Mouse (Mus musculus) forebrain, embryonic 13.5 days (tissue): ENCODE measurements around the gene Cdh4. TPM values are rescaled to one million over a fixed set of nuclear protein-coding genes. Genes with fewer than 3 reads are reported as not detected.
A peak's percentile ranks its signal among the peaks of the same experiment; 100 is the strongest.

Experiments
- ATAC-seq: fragments of 200-750 bp; cut with Nextera tagmentation; 2 replicates; pipeline ENCODE4 v1.8.0; 2017
- H3K27ac ChIP-seq: fragments of 300-500 bp; sonication (generic); 2 replicates; pipeline ENCODE4 v1.5.1; 2015; ENCODE audit warnings: inconsistent platforms, mild to moderate bottlenecking, moderate library complexity
- H3K27me3 ChIP-seq: fragments of 300-500 bp; sonication (generic); 2 replicates; pipeline ENCODE4 v1.6.1; 2015; ENCODE audit warnings: mild to moderate bottlenecking, inconsistent platforms
- H3K36me3 ChIP-seq: fragments of 300-500 bp; sonication (generic); 2 replicates; pipeline ENCODE4 v1.6.1; 2015; ENCODE audit warnings: mild to moderate bottlenecking, inconsistent platforms; ENCODE audit not compliant: poor library complexity, severe bottlenecking
- H3K4me1 ChIP-seq: fragments of 300-500 bp; sonication (generic); 2 replicates; pipeline ENCODE4 v1.6.1; 2015; ENCODE audit warnings: inconsistent platforms
- H3K4me2 ChIP-seq: fragments of 300-500 bp; sonication (generic); 2 replicates; pipeline ENCODE4 v1.6.1; 2015; ENCODE audit warnings: inconsistent platforms, mild to moderate bottlenecking, moderate library complexity
- H3K4me3 ChIP-seq: fragments of 300-500 bp; sonication (generic); 2 replicates; pipeline ENCODE4 v1.5.1; 2015; ENCODE audit warnings: mild to moderate bottlenecking, inconsistent platforms
- H3K9ac ChIP-seq: fragments of 300-500 bp; sonication (generic); 2 replicates; pipeline ENCODE4 v1.6.1; 2015; ENCODE audit warnings: mild to moderate bottlenecking, inconsistent platforms
- H3K9me3 ChIP-seq: fragments of 300-500 bp; sonication (generic); replicated peaks from 2 replicates; pipeline ENCODE4 v1.6.1; 2016; ENCODE audit warnings: inconsistent platforms
- WGBS: fragments of 180-500 bp; shearing (Covaris S2); methylation state at CpG from one replicate; pipeline ENCODE4 v1.1.7; 2015; 5-methylcytosine and 5-hydroxymethylcytosine counted together
- polyA plus RNA-seq: library from polyadenylated mRNA; unstranded; fragments of >200 nt; fragmentation: Nextera tagmentation; extraction: Ambion mirVana; gene quantifications from 2 replicates; pipeline ENCODE4 v1.2.1, GENCODE M21; 2015

Cdh4 gene
- polyA plus RNA-seq, 1 experiment from 2014 or later = 30.3 TPM

DNA sequence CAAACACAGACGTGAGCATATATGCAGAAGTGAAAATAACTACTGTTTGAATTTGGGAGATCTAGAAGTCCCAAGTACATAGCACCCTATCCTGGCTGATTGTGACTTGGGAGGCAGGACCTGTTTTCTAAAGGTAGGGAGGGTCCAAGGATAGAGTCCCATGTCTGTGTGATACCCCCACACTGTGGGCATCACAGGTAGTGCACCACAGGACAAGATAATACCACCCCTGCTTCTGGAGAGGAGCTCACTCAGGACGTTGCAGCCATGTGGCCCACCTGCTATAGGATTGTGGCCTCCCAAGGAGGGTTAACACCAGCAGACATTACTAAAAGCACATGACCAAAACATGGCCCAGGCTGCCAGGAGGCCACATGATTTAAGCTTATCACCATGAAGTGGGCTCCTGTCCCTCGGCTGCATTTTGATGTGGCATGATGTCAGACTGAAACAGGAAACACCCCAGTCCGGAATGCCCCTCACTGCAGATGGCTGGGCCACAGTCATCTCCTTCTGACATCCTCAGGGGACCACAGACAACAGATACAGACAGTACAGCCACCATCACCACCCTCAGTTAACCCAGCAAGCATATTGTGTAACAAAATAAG, 280.6 kb downstream of the Cdh4 start:
- no peak overlapping the region for H3K9ac ChIP-seq
- H3K36me3 ChIP-seq = no peaks in the 10 kb centered on the region
- WGBS = 81% methylated on average over 4 of the region's 4 CpGs
- no peak overlapping the region for H3K4me3 ChIP-seq
- 0 out of 2 replicates have a peak overlapping the region, but pooled peaks have one; percentile 3 for H3K27ac ChIP-seq
- H3K4me2 ChIP-seq = no peak overlapping the region
- 0 out of 2 replicates have a peak, but pooled peaks have one; percentile 57 for ATAC-seq
- peaks cover 12% of the 10 kb centered on the region; the same call in 1 of the 2 replicates for H3K4me1 ChIP-seq
- H3K27me3 ChIP-seq = no peaks in the 10 kb centered on the region
- H3K9me3 ChIP-seq = no peaks in the 10 kb centered on the region

DNA sequence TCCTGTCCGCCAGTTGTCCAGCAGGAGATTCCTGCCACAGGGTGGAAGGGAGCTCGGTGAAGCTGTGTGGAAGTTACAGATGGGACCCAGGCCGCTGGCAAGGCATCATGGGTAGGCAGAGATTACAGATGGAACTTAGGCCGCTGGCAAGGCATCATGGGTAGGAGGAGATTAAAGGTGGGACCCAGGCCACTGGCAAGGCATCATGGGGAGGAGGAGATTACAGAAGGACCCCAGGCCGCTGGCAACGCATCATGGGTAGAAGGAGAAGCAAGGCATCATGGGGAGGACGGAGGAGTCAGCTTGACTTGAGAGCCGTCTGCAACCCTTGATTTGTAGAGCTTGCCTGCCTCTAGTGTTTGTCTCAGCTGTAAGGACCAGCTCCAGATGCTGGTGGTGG, 281.2 kb downstream of the Cdh4 start:
- peaks cover 12% of the 10 kb centered on the region; the same call in 1 of the 2 replicates for H3K4me1 ChIP-seq
- WGBS = 91% methylated on average over 8 of the region's 8 CpGs
- no peak overlapping the region for H3K4me2 ChIP-seq
- no peak for ATAC-seq
- no peaks in the 10 kb centered on the region for H3K27me3 ChIP-seq
- H3K27ac ChIP-seq = 0 out of 2 replicates have a peak overlapping the region, but pooled peaks have one; percentile 3
- no peak overlapping the region for H3K4me3 ChIP-seq
- H3K9ac ChIP-seq = no peak overlapping the region
- H3K9me3 ChIP-seq = no peaks in the 10 kb centered on the region
- H3K36me3 ChIP-seq = no peaks in the 10 kb centered on the region

DNA sequence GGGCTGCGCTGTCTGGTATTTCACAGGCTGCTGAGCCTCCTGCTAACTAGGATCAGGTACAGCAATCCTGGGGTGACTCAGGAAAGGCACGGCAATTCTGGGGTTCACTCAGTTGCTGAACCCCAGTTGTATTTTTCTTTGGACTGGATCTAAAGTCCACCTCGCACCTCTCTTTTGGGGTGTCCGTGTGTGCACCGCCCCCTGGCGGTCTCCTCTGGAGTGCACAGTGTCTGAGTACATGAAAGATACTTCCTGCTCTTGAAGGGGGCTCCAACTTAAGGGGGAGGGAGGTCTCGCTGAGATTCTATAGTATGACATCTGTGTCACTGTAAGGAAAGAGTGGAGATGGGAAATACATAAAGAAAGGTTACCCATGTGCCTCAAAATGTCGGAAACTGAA, 286.8 kb downstream of the Cdh4 start:
- Histone ChIP-seq H3K9ac (no peak overlapping the region), H3K9me3 (no peaks in the 10 kb centered on the region), H3K4me1 (peaks cover 24% of the 10 kb centered on the region), H3K4me3 (no peak overlapping the region), H3K4me2 (no peak overlapping the region), H3K36me3 (no peaks in the 10 kb centered on the region), H3K27me3 (no peaks in the 10 kb centered on the region), H3K27ac (no peak overlapping the region)
- ATAC-seq = no peak
- WGBS = 54% methylated on average over 8 of the region's 8 CpGs

DNA sequence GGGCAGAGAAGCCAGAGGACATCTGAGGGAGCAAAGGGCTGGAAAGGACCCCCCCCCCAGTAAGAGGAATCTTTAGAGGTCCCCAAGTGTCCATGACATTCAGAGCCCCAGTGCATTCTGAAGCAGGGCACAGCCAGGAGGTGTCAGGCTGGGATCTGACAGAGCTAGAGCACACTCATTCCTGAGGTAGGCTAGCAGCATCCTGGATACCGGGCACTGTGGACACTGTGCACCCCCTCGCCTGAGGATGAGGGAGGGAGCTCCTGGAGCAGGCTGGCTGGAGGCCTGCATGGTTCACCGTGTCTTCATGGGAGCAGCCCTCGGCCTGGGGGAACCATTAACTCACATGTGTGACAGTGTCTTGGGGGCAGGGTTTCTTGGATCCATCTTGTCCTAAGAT, 287.6 kb downstream of the Cdh4 start:
- Histone ChIP-seq H3K36me3 (no peaks in the 10 kb centered on the region), H3K27ac (no peak overlapping the region), H3K9ac (no peak overlapping the region), H3K9me3 (no peaks in the 10 kb centered on the region), H3K4me1 (peaks cover 27% of the 10 kb centered on the region), H3K4me2 (no peak overlapping the region), H3K27me3 (no peaks in the 10 kb centered on the region), H3K4me3 (no peak overlapping the region)
- no peak for ATAC-seq
- 94% methylated on average over 4 of the region's 4 CpGs for WGBS

DNA sequence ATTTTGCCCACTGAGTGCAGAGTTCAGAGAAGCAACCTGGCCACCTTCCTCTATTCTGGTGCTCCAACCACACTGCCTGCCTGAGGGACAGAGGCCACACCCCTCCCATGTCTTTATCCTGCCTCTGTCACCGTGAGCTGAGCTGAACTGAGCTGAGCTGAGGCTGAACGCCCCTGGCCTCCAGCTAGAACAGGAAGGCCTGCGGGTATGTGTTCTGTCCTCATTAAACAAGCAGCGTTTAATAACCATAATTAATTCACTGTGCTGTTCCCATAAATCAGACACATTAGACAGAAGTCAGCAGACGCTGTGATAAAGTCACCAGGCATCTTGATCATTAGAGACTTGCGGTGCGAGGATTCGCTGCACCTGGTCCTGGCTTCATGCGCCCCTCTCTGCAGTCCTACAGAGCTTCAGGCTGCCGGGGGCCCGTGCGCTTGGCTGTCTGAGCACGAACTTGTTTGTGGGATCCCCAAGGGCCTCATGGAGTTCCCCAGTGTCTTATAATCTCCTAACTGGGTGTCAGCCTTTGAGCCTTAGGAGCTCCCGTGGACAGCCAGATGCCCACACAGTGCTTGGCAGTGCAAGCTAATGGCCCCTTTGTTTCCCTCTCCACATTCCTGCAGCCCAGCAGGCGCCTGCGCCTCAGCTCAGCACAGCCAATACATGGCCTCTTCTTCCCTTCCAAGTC, 291.1 kb downstream of the Cdh4 start:
- peak; percentile 82 for ATAC-seq
- H3K4me2 ChIP-seq = peak overlapping the region; percentile 17; the same call in 1 of the 2 replicates
- peak overlapping the region; percentile 64; the same call in 1 of the 2 replicates for H3K27ac ChIP-seq
- H3K27me3 ChIP-seq = no peaks in the 10 kb centered on the region
- 13% methylated on average over 16 of the region's 16 CpGs for WGBS
- no peaks in the 10 kb centered on the region for H3K36me3 ChIP-seq
- no peak overlapping the region for H3K9ac ChIP-seq
- peaks cover 23% of the 10 kb centered on the region for H3K4me1 ChIP-seq
- no peak overlapping the region for H3K4me3 ChIP-seq
- no peaks in the 10 kb centered on the region for H3K9me3 ChIP-seq

DNA sequence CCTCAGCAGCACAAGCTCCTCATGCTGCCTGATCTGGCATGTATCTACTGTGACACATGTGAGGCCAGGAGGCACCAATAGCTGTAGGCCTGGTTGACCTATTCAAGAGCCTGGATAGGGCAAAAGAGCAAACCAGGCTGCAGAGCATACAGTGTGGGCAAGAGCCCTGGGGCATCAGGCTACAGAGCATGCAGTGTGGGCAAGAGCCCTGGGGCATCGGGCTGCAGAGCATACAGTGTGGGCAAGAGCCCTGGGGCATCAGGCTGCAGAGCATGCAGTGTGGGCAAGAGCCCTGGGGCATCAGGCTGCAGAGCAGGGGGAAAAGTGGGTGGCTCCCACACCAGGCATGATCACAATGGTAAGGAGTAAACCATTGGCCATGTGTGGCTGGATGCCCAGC, 300.2 kb downstream of the Cdh4 start:
- ATAC-seq = no peak; the same call in 1 of the 2 replicates
- H3K9ac ChIP-seq = no peak overlapping the region
- H3K4me2 ChIP-seq = no peak overlapping the region
- H3K4me3 ChIP-seq = no peak overlapping the region
- H3K4me1 ChIP-seq = peaks cover 5% of the 10 kb centered on the region; the same call in 1 of the 2 replicates
- H3K27me3 ChIP-seq = no peaks in the 10 kb centered on the region
- 94% methylated on average over 1 of the region's 1 CpGs for WGBS
- no peaks in the 10 kb centered on the region for H3K36me3 ChIP-seq
- H3K9me3 ChIP-seq = no peaks in the 10 kb centered on the region
- H3K27ac ChIP-seq = no peak overlapping the region

DNA sequence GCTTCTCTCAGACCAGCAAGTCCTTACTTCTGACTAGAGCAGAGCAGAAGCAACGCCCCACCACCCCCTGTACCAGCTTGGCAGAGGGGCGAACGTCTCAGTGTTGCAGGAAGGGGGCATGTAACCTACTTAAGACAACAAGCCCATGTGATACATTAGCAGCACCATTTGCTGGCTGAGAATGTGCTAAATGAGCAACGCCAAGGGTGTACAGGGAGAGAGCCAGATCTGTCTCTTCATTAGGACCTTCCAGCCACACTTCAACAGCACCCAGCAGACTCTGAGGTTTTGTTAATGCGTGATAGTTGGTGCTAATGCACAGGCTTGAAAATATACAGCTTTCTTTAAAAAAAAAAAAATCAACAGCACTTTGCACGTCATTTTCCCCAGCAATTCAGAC, 300.6 kb downstream of the Cdh4 start:
- no peaks in the 10 kb centered on the region for H3K27me3 ChIP-seq
- no peak overlapping the region for H3K4me3 ChIP-seq
- H3K9ac ChIP-seq = no peak overlapping the region
- no peaks in the 10 kb centered on the region for H3K36me3 ChIP-seq
- no peak overlapping the region; the same call in 1 of the 2 replicates for H3K27ac ChIP-seq
- no peak overlapping the region for H3K4me2 ChIP-seq
- H3K9me3 ChIP-seq = no peaks in the 10 kb centered on the region
- no peak for ATAC-seq
- WGBS = 84% methylated on average over 6 of the region's 6 CpGs
- peaks cover 5% of the 10 kb centered on the region; the same call in 1 of the 2 replicates for H3K4me1 ChIP-seq

DNA sequence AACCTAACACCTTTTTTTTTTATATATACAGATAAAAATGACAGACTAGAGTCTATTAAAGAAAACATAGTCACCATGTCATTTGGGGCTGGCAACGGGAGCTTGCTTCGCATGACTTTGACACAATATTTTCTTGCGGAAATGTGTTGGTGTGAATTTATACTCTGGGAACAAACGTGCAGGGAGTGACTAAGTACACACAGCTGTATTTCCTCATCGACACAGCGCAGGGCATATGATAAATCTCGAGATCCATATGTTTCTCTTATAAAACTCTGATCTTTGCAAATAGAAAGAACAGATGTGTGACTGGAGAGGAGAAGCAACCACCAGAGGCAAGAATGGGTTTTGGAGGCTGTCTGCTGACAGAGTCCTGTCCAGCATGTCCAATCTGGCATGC, 304.3 kb downstream of the Cdh4 start:
- Histone ChIP-seq H3K4me1 (peaks cover 16% of the 10 kb centered on the region), H3K27me3 (no peaks in the 10 kb centered on the region), H3K9ac (no peak overlapping the region), H3K4me2 (no peak overlapping the region), H3K27ac (no peak overlapping the region), H3K9me3 (no peaks in the 10 kb centered on the region), H3K36me3 (no peaks in the 10 kb centered on the region), H3K4me3 (no peak overlapping the region)
- ATAC-seq = no peak
- WGBS = 87% methylated on average over 7 of the region's 7 CpGs

DNA sequence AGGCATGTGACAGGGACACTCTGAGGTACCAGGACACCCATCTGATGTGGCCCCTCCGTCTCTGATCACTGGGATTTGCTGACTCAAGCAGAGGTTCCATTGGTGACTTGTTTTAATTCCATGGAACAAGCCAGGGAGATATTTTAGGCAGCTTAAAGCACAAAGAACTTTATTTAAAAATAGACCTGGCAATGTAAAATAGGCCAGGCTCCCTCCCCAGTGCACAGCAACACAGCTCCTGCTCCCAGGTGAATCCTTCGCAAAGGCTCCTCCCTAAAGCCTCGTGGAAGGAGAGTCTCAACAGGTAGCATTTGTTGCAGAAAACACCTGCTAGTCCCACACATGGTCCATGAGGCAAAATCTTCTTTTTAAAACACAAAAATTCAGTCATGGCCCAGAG, 307.2 kb downstream of the Cdh4 start:
- 71% methylated on average over 3 of the region's 3 CpGs for WGBS
- H3K9me3 ChIP-seq = no peaks in the 10 kb centered on the region
- peaks cover 19% of the 10 kb centered on the region for H3K4me1 ChIP-seq
- no peak overlapping the region for H3K4me3 ChIP-seq
- H3K4me2 ChIP-seq = no peak overlapping the region
- no peaks in the 10 kb centered on the region for H3K36me3 ChIP-seq
- no peak overlapping the region for H3K27ac ChIP-seq
- ATAC-seq = no peak
- no peaks in the 10 kb centered on the region for H3K27me3 ChIP-seq
- H3K9ac ChIP-seq = no peak overlapping the region

DNA sequence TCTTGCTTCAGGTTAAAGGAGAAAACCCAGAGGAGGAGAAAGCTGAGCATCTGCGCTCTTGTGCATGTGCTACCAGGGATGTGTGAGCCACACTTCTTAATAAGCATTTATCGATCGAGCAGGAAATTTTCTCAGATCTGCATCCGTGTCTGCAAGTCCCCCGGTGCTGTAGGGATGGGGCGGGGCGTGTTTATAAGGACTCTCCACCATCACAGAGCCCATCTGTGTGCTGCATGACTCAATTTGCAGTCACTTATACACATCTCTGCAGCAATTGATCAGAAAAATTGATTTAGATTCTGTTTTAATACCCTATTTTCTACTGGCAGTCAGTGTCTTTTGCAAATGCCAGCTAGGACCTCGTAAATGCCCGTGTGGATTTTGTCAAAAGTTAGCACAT, 311.6 kb downstream of the Cdh4 start:
- Histone ChIP-seq H3K4me1 (peaks cover 32% of the 10 kb centered on the region), H3K9me3 (no peaks in the 10 kb centered on the region), H3K9ac (no peak overlapping the region), H3K36me3 (no peaks in the 10 kb centered on the region), H3K27ac (peak overlapping the region; percentile 73; the same call in 1 of the 2 replicates), H3K27me3 (no peaks in the 10 kb centered on the region), H3K4me2 (no peak overlapping the region), H3K4me3 (no peak overlapping the region)
- WGBS = 69% methylated on average over 9 of the region's 9 CpGs
- no peak for ATAC-seq

DNA sequence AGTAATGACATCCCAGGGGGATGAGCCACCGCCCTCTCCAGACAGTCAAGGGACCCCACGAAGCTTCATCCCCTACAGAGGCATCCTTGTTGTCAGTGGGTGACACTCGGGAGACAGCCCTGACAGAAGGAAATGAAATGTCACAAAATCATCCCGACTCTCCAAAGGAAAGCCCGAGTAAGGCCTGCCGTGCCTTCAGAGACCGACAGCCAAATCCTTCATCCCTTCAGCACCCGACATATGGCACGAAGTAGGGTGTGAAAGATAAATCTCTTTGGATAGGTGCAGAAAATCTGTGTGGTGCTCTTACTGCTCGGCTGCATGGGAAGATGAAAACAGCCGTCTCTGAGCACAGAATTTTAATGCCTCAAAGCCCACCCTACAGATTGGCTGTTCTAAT, 312.5 kb downstream of the Cdh4 start:
- Histone ChIP-seq H3K9ac (no peak overlapping the region), H3K36me3 (no peaks in the 10 kb centered on the region), H3K4me2 (no peak overlapping the region), H3K27me3 (no peaks in the 10 kb centered on the region), H3K4me1 (peaks cover 32% of the 10 kb centered on the region), H3K9me3 (no peaks in the 10 kb centered on the region), H3K27ac (peak overlapping the region; percentile 73), H3K4me3 (no peak overlapping the region)
- WGBS = 77% methylated on average over 11 of the region's 11 CpGs
- peak; percentile 46; the same call in 1 of the 2 replicates for ATAC-seq

DNA sequence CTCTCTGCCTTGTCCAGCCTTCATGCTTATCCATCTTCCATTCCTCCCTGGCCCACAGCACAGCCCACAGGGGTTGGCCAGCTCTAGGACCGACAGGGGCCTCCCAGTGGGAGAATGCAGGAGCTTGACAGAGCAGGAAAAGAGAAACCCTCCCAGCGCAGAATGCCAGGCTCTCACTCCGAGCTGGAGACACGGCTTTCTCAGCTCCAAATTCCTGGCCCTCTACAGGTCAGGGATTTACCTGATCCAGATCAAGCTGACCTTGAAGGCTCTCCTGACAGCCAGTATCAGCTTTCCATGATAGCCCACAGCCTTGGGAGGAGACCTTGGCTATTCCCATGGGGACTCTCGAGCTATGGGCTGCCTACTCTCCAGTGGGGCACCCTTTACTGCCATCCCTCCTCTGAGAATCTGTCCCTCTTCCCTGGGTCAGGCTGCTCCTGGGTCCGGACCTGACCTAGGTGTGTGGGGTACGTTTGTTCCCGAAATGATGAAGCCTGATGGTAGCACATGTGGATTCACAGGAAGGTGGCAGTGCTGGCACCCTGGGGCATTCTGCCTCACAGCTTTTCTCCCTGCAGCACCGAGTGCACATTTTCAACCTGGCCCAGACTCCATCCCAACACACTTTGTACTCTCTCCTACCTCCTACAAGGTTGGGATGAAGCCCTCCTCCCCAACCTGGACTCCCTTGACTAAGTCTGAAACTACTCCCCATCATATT, 319.6 kb downstream of the Cdh4 start:
- Histone ChIP-seq H3K27me3 (no peaks in the 10 kb centered on the region), H3K4me2 (no peak overlapping the region), H3K4me1 (peaks cover 50% of the 10 kb centered on the region), H3K9me3 (no peaks in the 10 kb centered on the region), H3K36me3 (no peaks in the 10 kb centered on the region), H3K4me3 (no peak overlapping the region), H3K9ac (peak overlapping the region; percentile 40; the same call in 1 of the 2 replicates), H3K27ac (peak overlapping the region; percentile 85)
- WGBS = 61% methylated on average over 9 of the region's 9 CpGs
- no peak; the same call in 1 of the 2 replicates for ATAC-seq
